ENCODE assay signal across 12 mouse cellular contexts in genomic region chr3:127294079-127294478, GRCm38 (mm10).
DNase-seq lines count a peak whose midpoint lies in the region; ATAC-seq and TF ChIP-seq lines count a peak whose summit lies in the region.
"Had no signal": no experiment of that assay in that cellular context is flagged by ENCODE, and none has a peak within 500 bp of the region (broad histone marks: within the 10 kb centered on the region; RNA-seq: fewer than 3 reads in every experiment).

No protein-coding gene starts in this region.

- no peak overlapping the region for H3K9ac ChIP-seq in hindbrain, postnatal 0 days (replicated peaks; ENCODE audit: low read length)
- H3K9ac ChIP-seq in neural tube, embryonic 15.5 days (replicated peaks), result no peak overlapping the region
- H3K9ac ChIP-seq: heart, embryonic 15.5 days; kidney, embryonic 15.5 days; lung, embryonic 14.5 days had no signal

- peak; percentile 8; the same call in 1 of the 2 replicates for ATAC-seq in frontal cortex, adult (ENCODE audit: low TSS enrichment)
- ATAC-seq in hindbrain, postnatal 0 days, result peak; percentile 66
- 0 out of 2 replicates have a peak, but pooled peaks have one; percentile 19 for ATAC-seq in neural tube, embryonic 15.5 days (ENCODE audit: low FRiP score)
- ATAC-seq: Patski had no signal

- peaks cover 32% of the 10 kb centered on the region for H3K4me1 ChIP-seq in forebrain, embryonic 10.5 days
- H3K4me1 ChIP-seq in hindbrain, postnatal 0 days (ENCODE audit: insufficient read depth, low read length), result no peaks in the 10 kb centered on the region
- peaks cover 29% of the 10 kb centered on the region for H3K4me1 ChIP-seq in neural tube, embryonic 15.5 days
- H3K4me1 ChIP-seq: kidney, embryonic 15.5 days had no signal

- H3K36me3 ChIP-seq in forebrain, embryonic 10.5 days (replicated peaks), result no peaks in the 10 kb centered on the region
- H3K36me3 ChIP-seq in hindbrain, postnatal 0 days (ENCODE audit: insufficient read depth, low read length), result no peaks in the 10 kb centered on the region
- H3K36me3 ChIP-seq in neural tube, embryonic 15.5 days, result no peaks in the 10 kb centered on the region
- H3K36me3 ChIP-seq: heart, embryonic 15.5 days; kidney, embryonic 15.5 days had no signal

- no peak overlapping the region; the same call in 1 of the 2 replicates for H3K4me3 ChIP-seq in forebrain, embryonic 10.5 days
- no peak overlapping the region for H3K4me3 ChIP-seq in hindbrain, postnatal 0 days (ENCODE audit: low read length)
- no peak overlapping the region for H3K4me3 ChIP-seq in neural tube, embryonic 15.5 days (replicated peaks)
- H3K4me3 ChIP-seq in gastrocnemius, adult 2 months, result no peak overlapping the region
- H3K4me3 ChIP-seq: heart, embryonic 15.5 days; kidney, embryonic 15.5 days had no signal

- no peak for DNase-seq in frontal cortex, postnatal 36 days (ENCODE audit: low spot score in 2 of 2)
- peak; percentile 43 for DNase-seq in forebrain, embryonic 10.5 days (ENCODE audit: extremely low spot score, low spot score)
- peak; percentile 36 for DNase-seq in hindbrain, postnatal 0 days (ENCODE audit: low spot score)
- DNase-seq in gastrocnemius, adult 2 months, result no peak
- no peak for DNase-seq in heart, postnatal 4 days
- no peak for DNase-seq in urinary bladder, postnatal 36 days (ENCODE audit: low spot score in 2 of 2)
- DNase-seq: lung, embryonic 14.5 days had no signal

- 37% methylated on average over 14 of the region's 14 CpGs for WGBS in forebrain, embryonic 10.5 days
- WGBS in hindbrain, postnatal 0 days, result 16% methylated on average over 14 of the region's 14 CpGs
- WGBS in neural tube, embryonic 15.5 days, result 23% methylated on average over 14 of the region's 14 CpGs

- H3K27me3 ChIP-seq in forebrain, embryonic 10.5 days (ENCODE audit: poor library complexity, severe bottlenecking), result no peaks in the 10 kb centered on the region
- no peaks in the 10 kb centered on the region for H3K27me3 ChIP-seq in hindbrain, postnatal 0 days (ENCODE audit: insufficient read depth, low read length)
- no peaks in the 10 kb centered on the region for H3K27me3 ChIP-seq in neural tube, embryonic 15.5 days (replicated peaks)
- H3K27me3 ChIP-seq: heart, embryonic 15.5 days; kidney, embryonic 15.5 days; Patski had no signal

- peak overlapping the region; percentile 78 for H3K27ac ChIP-seq in forebrain, embryonic 10.5 days
- peak overlapping the region; percentile 59; the same call in 1 of the 2 replicates for H3K27ac ChIP-seq in hindbrain, postnatal 0 days
- peak overlapping the region; percentile 46 for H3K27ac ChIP-seq in neural tube, embryonic 15.5 days (replicated peaks)
- H3K27ac ChIP-seq in gastrocnemius, adult 2 months, result no peak overlapping the region
- H3K27ac ChIP-seq: heart, embryonic 15.5 days; kidney, embryonic 15.5 days had no signal

- intact Hi-C loops in gastrocnemius, adult 2 months (cut with DNase I), result no loop called here

- 0 out of 2 replicates have a peak overlapping the region, but pooled peaks have one; percentile 18 for H3K4me2 ChIP-seq in hindbrain, postnatal 0 days (ENCODE audit: low read depth, low read length)
- peak overlapping the region; percentile 0; the same call in 1 of the 2 replicates for H3K4me2 ChIP-seq in neural tube, embryonic 15.5 days
- H3K4me2 ChIP-seq: heart, embryonic 15.5 days; kidney, embryonic 15.5 days; lung, embryonic 14.5 days had no signal

- no peaks in the 10 kb centered on the region for H3K9me3 ChIP-seq in forebrain, embryonic 10.5 days
- H3K9me3 ChIP-seq in hindbrain, postnatal 0 days (ENCODE audit: low read length), result no peaks in the 10 kb centered on the region
- H3K9me3 ChIP-seq in neural tube, embryonic 15.5 days (replicated peaks), result no peaks in the 10 kb centered on the region
- H3K9me3 ChIP-seq: heart, embryonic 15.5 days; kidney, embryonic 15.5 days had no signal

- TF ChIP-seq CTCF in hindbrain, postnatal 0 days (IDR thresholded peaks at IDR 0.05; ENCODE audit: low read depth), result no peak
- TF ChIP-seq CTCF in gastrocnemius, adult 2 months (IDR thresholded peaks at IDR 0.05), result no peak

Comparison
In these comparisons a context has a peak if more than half of its experiments do, and no peak if none do; other contexts are left out.
1. ATAC-seq: peak in every context shown above with its lines; median percentile 66 in hindbrain, postnatal 0 days; 19 in neural tube, embryonic 15.5 days; 8 in frontal cortex, adult.
2. DNase-seq: peak in forebrain, embryonic 10.5 days (single experiment) and hindbrain, postnatal 0 days (single experiment); none in frontal cortex, postnatal 36 days (0 of 2), gastrocnemius, adult 2 months (single experiment), heart, postnatal 4 days (single experiment) and urinary bladder, postnatal 36 days (0 of 2).